Mouse (Mus musculus) myocyte (in vitro differentiated cells): ENCODE data around the gene Tet3. TPM values are rescaled to one million over a fixed set of nuclear protein-coding genes. Genes with fewer than 3 reads are reported as not detected.

Experiments
- H3K27me3 ChIP-seq: one replicate; pipeline ENCODE4 v1.6.1; 2011; ENCODE audit not compliant: control insufficient read depth, insufficient read depth, insufficient read length
- H3K36me3 ChIP-seq: one replicate; pipeline ENCODE4 v1.6.1; 2011; ENCODE audit not compliant: control insufficient read depth, insufficient read depth
- H3K4me2 ChIP-seq: one replicate; pipeline ENCODE4 v1.6.1; 2011; ENCODE audit warnings: low read depth, control low read depth
- H3K4me3 ChIP-seq: one replicate; pipeline ENCODE4 v1.5.1; 2011; ENCODE audit warnings: mild to moderate bottlenecking, control low read depth, moderate library complexity
- H3K79me2 ChIP-seq: one replicate; pipeline ENCODE4 v1.6.1; 2011; ENCODE audit not compliant: control insufficient read depth, insufficient read depth
- H3ac ChIP-seq: one replicate; pipeline ENCODE4 v1.6.1; 2011; ENCODE audit not compliant: control insufficient read depth, insufficient read length
- CEBPB ChIP-seq: IDR thresholded peaks from 2 replicates; pipeline ENCODE4 v1.6.1; 2011; ENCODE audit warnings: mild to moderate bottlenecking, moderate library complexity; ENCODE audit not compliant: poor library complexity, insufficient read depth, severe bottlenecking
- E2F4 ChIP-seq: IDR thresholded peaks from one replicate; pipeline ENCODE4 v1.6.1; 2011; ENCODE audit warnings: mild to moderate bottlenecking, control low read depth, moderate library complexity; ENCODE audit not compliant: insufficient read depth
- MAX ChIP-seq: IDR thresholded peaks from one replicate; pipeline ENCODE4 v1.6.1; 2011; ENCODE audit warnings: low read depth, mild to moderate bottlenecking, control low read depth
- MYOD1 ChIP-seq, 3 experiments: IDR thresholded peaks; one replicate each; pipeline ENCODE4 v1.6.1; 2011; ENCODE audit warnings: control low read depth in 2 of 3, low read depth in 2 of 3, mild to moderate bottlenecking in 2 of 3, moderate library complexity in 1 of 3; ENCODE audit not compliant: insufficient read length in 2 of 3, control insufficient read depth in 1 of 3
- MYOG ChIP-seq, 3 experiments: IDR thresholded peaks; one replicate each; pipeline ENCODE4 v1.6.1; 2011; ENCODE audit warnings: control low read depth in 2 of 3, low read depth in 2 of 3, mild to moderate bottlenecking in 2 of 3; ENCODE audit not compliant: insufficient read length in 2 of 3, control insufficient read depth in 1 of 3, insufficient read depth in 1 of 3
- POLR2AphosphoS2 ChIP-seq: IDR thresholded peaks from one replicate; pipeline ENCODE4 v1.6.1; 2011; ENCODE audit warnings: low read depth, control low read depth; ENCODE audit not compliant: insufficient read length
- REST ChIP-seq: IDR thresholded peaks from one replicate; pipeline ENCODE4 v1.6.1; 2011; ENCODE audit warnings: mild to moderate bottlenecking, control low read depth, moderate library complexity; ENCODE audit not compliant: insufficient read depth, insufficient read length
- SRF ChIP-seq: IDR thresholded peaks from one replicate; pipeline ENCODE4 v1.6.1; 2011; ENCODE audit warnings: low read depth; ENCODE audit not compliant: control insufficient read depth, insufficient read length
- TCF12 ChIP-seq: IDR thresholded peaks from one replicate; pipeline ENCODE4 v1.6.1; 2011; ENCODE audit warnings: mild to moderate bottlenecking, control low read depth; ENCODE audit not compliant: poor library complexity, insufficient read depth, severe bottlenecking
- TCF3 ChIP-seq: IDR thresholded peaks from one replicate; pipeline ENCODE4 v1.6.1; 2011; ENCODE audit warnings: low read depth, control low read depth; ENCODE audit not compliant: insufficient read length
- USF1 ChIP-seq: IDR thresholded peaks from one replicate; pipeline ENCODE4 v1.6.1; 2011; ENCODE audit warnings: low read depth, mild to moderate bottlenecking, control low read depth, moderate library complexity
- polyA plus RNA-seq: library from polyadenylated mRNA; unstranded; fragments of >200 nt; fragmentation: generic; extraction: Trizol; gene quantifications from one replicate; pipeline ENCODE4 v1.2.1, GENCODE M21; 2012; ENCODE audit warnings: missing spikeins

Tet3 gene
- polyA plus RNA-seq, 1 experiment: 11.4 TPM

- Histone ChIP-seq H3K27me3 (no peaks in the 10 kb centered on the region), H3K4me2 (no peak overlapping the region), H3K36me3 (no peaks in the 10 kb centered on the region), H3K4me3 (no peak overlapping the region), H3ac (no peak overlapping the region), H3K79me2 (peaks cover 91% of the 10 kb centered on the region)
- TF ChIP-seq SRF (no peak), E2F4 (no peak)
These were observed 42.4 kb downstream of the Tet3 start for GRCm38 (mm10) chr6:83416261-83417103.

GRCm38 (mm10) chr6:83415356-83415940 lies 43.4 kb downstream of the Tet3 start:
- Histone ChIP-seq H3K36me3 (no peaks in the 10 kb centered on the region), H3K4me3 (no peak overlapping the region), H3K79me2 (peaks cover 92% of the 10 kb centered on the region), H3K4me2 (no peak overlapping the region), H3ac (no peak overlapping the region), H3K27me3 (no peaks in the 10 kb centered on the region)
- no peak for TF ChIP-seq MYOD1 (IDR thresholded peaks at IDR 0.05; ENCODE audit: control insufficient read depth in 1 of 3, insufficient read length in 2 of 3, low read depth in 2 of 3)
- TF ChIP-seq MYOG (IDR thresholded peaks at IDR 0.05; ENCODE audit: control insufficient read depth in 1 of 3, insufficient read depth in 1 of 3, insufficient read length in 2 of 3, low read depth in 2 of 3): no peak
- no peak for TF ChIP-seq TCF12
- no peak for TF ChIP-seq TCF3
- no peak for TF ChIP-seq E2F4

DNA sequence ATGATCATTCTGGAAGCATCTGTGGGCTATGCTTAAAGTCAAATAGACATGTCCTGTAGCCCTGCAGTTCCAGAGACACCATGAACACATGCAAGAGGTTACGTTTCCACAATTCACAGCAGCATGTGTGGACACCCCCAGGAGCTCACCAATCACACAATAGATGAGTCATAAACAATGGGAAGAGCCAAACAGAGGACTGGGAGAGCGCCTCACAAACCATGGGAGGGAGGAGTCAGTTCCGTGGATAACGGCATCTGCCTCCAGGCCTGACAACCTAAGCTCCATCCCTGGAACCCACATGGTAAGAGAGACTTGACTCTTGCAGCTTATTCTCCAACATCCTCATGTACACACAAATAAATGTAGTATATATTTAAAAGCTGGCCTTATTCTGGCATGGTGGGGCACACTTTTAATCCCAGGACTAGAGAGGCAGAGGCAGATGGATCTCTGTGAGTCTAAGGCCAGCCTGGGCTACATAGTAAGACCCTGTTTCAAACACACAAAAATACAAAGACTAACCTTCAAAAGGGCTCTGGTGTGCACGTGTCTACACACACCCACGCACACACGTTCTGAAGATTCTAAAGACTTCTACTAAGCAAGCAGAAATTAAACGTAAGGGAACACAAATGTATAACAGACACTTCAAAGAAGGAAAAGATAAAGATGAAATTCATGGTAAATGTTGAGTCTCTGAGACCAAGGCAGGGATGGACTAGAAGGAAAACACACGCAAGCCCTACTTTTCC lies 44.1 kb downstream of the Tet3 start:
- H3K4me3 ChIP-seq: no peak overlapping the region
- no peak overlapping the region for H3K4me2 ChIP-seq
- TF ChIP-seq SRF (no peak), USF1 (no peak), MAX (no peak), MYOG (IDR thresholded peaks at IDR 0.05; ENCODE audit: control insufficient read depth in 1 of 3, insufficient read depth in 1 of 3, insufficient read length in 2 of 3, low read depth in 2 of 3) (no peak)
- peaks cover 92% of the 10 kb centered on the region for H3K79me2 ChIP-seq
- H3K36me3 ChIP-seq: no peaks in the 10 kb centered on the region
- H3ac ChIP-seq: no peak overlapping the region
- no peaks in the 10 kb centered on the region for H3K27me3 ChIP-seq

DNA sequence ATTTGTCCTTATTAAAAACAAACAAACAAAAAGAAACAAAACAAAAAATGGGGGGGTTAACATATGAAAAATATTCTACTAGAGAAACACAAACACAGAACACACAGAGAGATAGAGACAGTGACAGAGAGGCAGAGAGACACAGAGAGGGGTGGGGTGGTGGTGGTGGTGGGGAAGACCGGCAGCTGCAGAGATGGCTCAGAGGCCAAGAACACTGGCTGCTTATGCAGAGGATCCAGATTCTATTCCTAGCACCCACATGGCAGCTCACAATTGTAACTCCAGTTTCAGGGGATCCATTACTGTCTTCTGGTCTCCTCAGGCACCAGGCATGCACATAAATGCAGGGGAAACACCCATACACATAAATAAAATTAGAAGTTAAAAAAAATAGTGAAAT lies 45.2 kb downstream of the Tet3 start:
- Histone ChIP-seq H3K27me3 (no peaks in the 10 kb centered on the region), H3ac (no peak overlapping the region), H3K4me3 (no peak overlapping the region), H3K4me2 (peak overlapping the region; percentile 64), H3K36me3 (no peaks in the 10 kb centered on the region), H3K79me2 (peaks cover 87% of the 10 kb centered on the region)
- TF ChIP-seq USF1 (no peak), MYOG (IDR thresholded peaks at IDR 0.05; ENCODE audit: control insufficient read depth in 1 of 3, insufficient read depth in 1 of 3, insufficient read length in 2 of 3, low read depth in 2 of 3) (peak in 1 of 3 experiments; percentile 62), MYOD1 (IDR thresholded peaks at IDR 0.05; ENCODE audit: control insufficient read depth in 1 of 3, insufficient read length in 2 of 3, low read depth in 2 of 3) (peak in 1 of 3 experiments; percentile 71), E2F4 (no peak), POLR2AphosphoS2 (no peak), REST (no peak)

DNA sequence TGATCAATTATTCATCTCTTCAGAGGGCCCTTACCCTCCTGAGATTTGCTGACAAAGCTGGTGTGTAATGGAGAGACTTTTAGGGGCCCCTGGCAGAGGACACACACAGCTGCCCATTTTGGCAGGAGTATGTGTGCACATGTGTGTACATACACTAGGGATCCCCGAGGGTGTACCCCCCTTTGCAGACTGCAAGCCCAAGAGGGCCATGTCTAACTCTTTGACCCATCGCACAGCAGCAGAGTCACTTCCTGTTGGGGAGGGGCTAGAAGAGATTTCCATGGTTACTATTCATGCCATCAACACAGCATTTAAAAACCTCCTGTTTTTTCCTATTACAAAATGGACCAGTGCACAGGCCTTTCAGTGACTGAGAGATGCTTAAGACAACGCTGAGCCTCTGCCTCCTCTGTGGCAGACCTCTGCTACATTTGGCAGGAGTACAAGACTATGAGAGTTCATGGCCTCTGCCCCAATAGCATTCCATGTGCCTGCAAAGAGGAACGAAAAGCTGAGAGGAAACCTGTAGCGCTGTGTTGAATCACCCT lies 46.0 kb downstream of the Tet3 start:
- H3K4me3 ChIP-seq: no peak overlapping the region
- TF ChIP-seq REST (no peak), MYOG (IDR thresholded peaks at IDR 0.05; ENCODE audit: control insufficient read depth in 1 of 3, insufficient read depth in 1 of 3, insufficient read length in 2 of 3, low read depth in 2 of 3) (no peak), POLR2AphosphoS2 (no peak), E2F4 (no peak), CEBPB (no peak), MAX (no peak), TCF3 (no peak), MYOD1 (IDR thresholded peaks at IDR 0.05; ENCODE audit: control insufficient read depth in 1 of 3, insufficient read length in 2 of 3, low read depth in 2 of 3) (no peak), USF1 (no peak)
- H3ac ChIP-seq: no peak overlapping the region
- no peaks in the 10 kb centered on the region for H3K36me3 ChIP-seq
- H3K4me2 ChIP-seq: peak overlapping the region; percentile 64
- no peaks in the 10 kb centered on the region for H3K27me3 ChIP-seq
- H3K79me2 ChIP-seq: peaks cover 87% of the 10 kb centered on the region
